Mouse (Mus musculus) left cerebral cortex, postnatal 25 days (tissue): ENCODE results near the gene Tmem221. TPM values are rescaled to one million over a fixed set of nuclear protein-coding genes. Genes with fewer than 3 reads are reported as not detected.
"Not testable (repeated sequence)": the region's sequence is repeated elsewhere in the genome, so short reads cannot be mapped to it uniquely, and the experiment has no call there.

Experiments used
- DNase-seq, 2 experiments: peaks; one replicate each; pipeline ENCODE4 v3.0.0; 2022; ENCODE audit warnings: low spot score in 2 of 2, mixed read lengths in 1 of 2
- intact Hi-C: fragments of 180-260 bp; cut with DNase I; formaldehyde crosslinking; loops from one replicate; pipeline ENCODE4 v1.15.1; 2025
- total RNA-seq, 2 experiments: library from RNA; stranded (reverse); gene quantifications; 2 replicates each; pipeline ENCODE4 v1.2.3; 2021

Tmem221 gene
- total RNA-seq, 2 experiments from 2014 or later, result 0.21 TPM; not detected in 1

- intact Hi-C loops, result loop anchor here (1.0 to 2.0 kb wide), 2 partner anchors 25 to 81 kb away; no protein-coding TSS in a partner anchor
- peak; percentile 81 to 89 for DNase-seq
Measured at GRCm38 (mm10) chr8:71521634-71522033, 37.0 kb downstream of the Tmem221 start.

- DNase-seq, intact Hi-C loops: not testable (repeated sequence)
Measured at GRCm38 (mm10) chr8:71519037-71519825, 39.4 kb downstream of the Tmem221 start.

GRCm38 (mm10) chr8:71516786-71517185 lies 41.9 kb downstream of the Tmem221 start:
- intact Hi-C loops, result no loop called here
- DNase-seq, result no peak

- no peak for DNase-seq
Measured at GRCm38 (mm10) chr8:71515043-71515442, 43.6 kb downstream of the Tmem221 start.

GRCm38 (mm10) chr8:71513018-71513754 lies 45.5 kb downstream of the Tmem221 start:
- intact Hi-C loops, result no loop called here
- DNase-seq, result no peak

More at GRCm38 (mm10) chr8:71515043-71515442, 43.6 kb downstream of the Tmem221 start:
- intact Hi-C loops, result no loop called here

GRCm38 (mm10) chr8:71511644-71512043 lies 47.0 kb downstream of the Tmem221 start, which contains the start of gene Plvap:
Gene Plvap (minus strand): TSS chr8:71511752.
- no peak for DNase-seq
- intact Hi-C loops, result no loop called here

GRCm38 (mm10) chr8:71509316-71509715 lies 49.4 kb downstream of the Tmem221 start:
- no peak for DNase-seq
- intact Hi-C loops, result no loop called here

- intact Hi-C loops, result no loop called here
- DNase-seq, result peak; percentile 88 to 89
Measured at GRCm38 (mm10) chr8:71507589-71508104, 51.0 kb downstream of the Tmem221 start.

GRCm38 (mm10) chr8:71505979-71506378 lies 52.7 kb downstream of the Tmem221 start:
- no peak for DNase-seq
- intact Hi-C loops, result no loop called here

- no peak for DNase-seq
- intact Hi-C loops, result no loop called here
Measured at GRCm38 (mm10) chr8:71505326-71505725, 53.3 kb downstream of the Tmem221 start.

- intact Hi-C loops, result no loop called here
- DNase-seq, result no peak
Measured at GRCm38 (mm10) chr8:71504349-71504748, 54.3 kb downstream of the Tmem221 start.

Other genes starting within 250 kb of the Tmem221 start
- 100 to 1,000 TPM in 1 of 2 experiments, 10 to 100 TPM in 1; 95.9 to 102 TPM for gene Use1, start 192.0 kb downstream of the Tmem221 start, total RNA-seq
- 10 to 100 TPM; 14.8 to 18.6 TPM for gene Ocel1, start 187.6 kb downstream of the Tmem221 start, total RNA-seq
- gene Nr2f6, start 176.9 kb downstream of the Tmem221 start, total RNA-seq, result 10 to 100 TPM; 37.6 to 43.0 TPM
- gene Ushbp1, start 163.1 kb downstream of the Tmem221 start, total RNA-seq, result 1 to 10 TPM; 4.9 to 5.0 TPM
- 100 to 1,000 TPM; 111 to 117 TPM for gene Babam1, start 162.0 kb downstream of the Tmem221 start, total RNA-seq
- under 1 TPM; 0.28 to 0.41 TPM for gene Ankle1, start 152.9 kb downstream of the Tmem221 start, total RNA-seq
- 100 to 1,000 TPM; 299 to 324 TPM for gene Abhd8, start 95.2 kb downstream of the Tmem221 start, total RNA-seq
- gene Mrpl34, start 93.9 kb downstream of the Tmem221 start, total RNA-seq, result 10 to 100 TPM; 59.7 to 60.8 TPM
- 10 to 100 TPM; 80.9 to 84.8 TPM for gene Dda1, start 89.7 kb downstream of the Tmem221 start, total RNA-seq
- 10 to 100 TPM; 59.9 to 60.9 TPM for gene Ano8, start 72.9 kb downstream of the Tmem221 start, total RNA-seq
- gene Gtpbp3, start 70.8 kb downstream of the Tmem221 start, total RNA-seq, result 10 to 100 TPM; 28.6 to 33.2 TPM
- 1 to 10 TPM; 5.7 to 6.6 TPM for gene Plvap, start 47.1 kb downstream of the Tmem221 start, total RNA-seq
- gene Ccdc194, start 33.2 kb downstream of the Tmem221 start, total RNA-seq, result not detected
- gene Bst2, start 21.4 kb downstream of the Tmem221 start, total RNA-seq, result 1 to 10 TPM; 2.3 to 4.3 TPM
- gene Mvb12a, start 15.9 kb downstream of the Tmem221 start, total RNA-seq, result 10 to 100 TPM; 31.7 to 33.7 TPM
- under 1 TPM in 1 of 2 experiments, not detected in 1; 0.16 TPM for gene Nxnl1, start 7.7 kb upstream of the Tmem221 start, total RNA-seq
- gene Slc27a1, start 10.0 kb upstream of the Tmem221 start, total RNA-seq, result 10 to 100 TPM; 90.0 to 92.8 TPM
- 10 to 100 TPM; 35.1 to 38.7 TPM for gene Pgls, start 33.3 kb upstream of the Tmem221 start, total RNA-seq
- 1 to 10 TPM; 3.6 to 4.2 TPM for gene Fam129c, start 38.8 kb upstream of the Tmem221 start, total RNA-seq
- 10 to 100 TPM; 49.3 to 51.5 TPM for gene Colgalt1, start 52.1 kb upstream of the Tmem221 start, total RNA-seq
- 100 to 1,000 TPM; 318 to 327 TPM for gene Unc13a, start 112.9 kb upstream of the Tmem221 start, total RNA-seq
- 1 to 10 TPM; 3.9 to 4.8 TPM for gene Jak3, start 117.4 kb upstream of the Tmem221 start, total RNA-seq
- gene Insl3, start 130.3 kb upstream of the Tmem221 start, total RNA-seq, result 1 to 10 TPM; 1.3 to 1.5 TPM
- gene B3gnt3, start 142.9 kb upstream of the Tmem221 start, total RNA-seq, result under 1 TPM; 0.34 to 0.53 TPM
- 100 to 1,000 TPM; 177 to 183 TPM for gene Fcho1, start 166.8 kb upstream of the Tmem221 start, total RNA-seq